Mouse (Mus musculus) kidney, adult 2 months (tissue): Measurements from ENCODE around the gene Zbtb11. TPM values are rescaled to one million over a fixed set of nuclear protein-coding genes. Genes with fewer than 3 reads are reported as not detected.
"Not testable (repeated sequence)": the region's sequence is repeated elsewhere in the genome, so short reads cannot be mapped to it uniquely, and the experiment has no call there.

Experiments used
- DNase-seq: peaks from one replicate; pipeline ENCODE4 v3.0.0; 2021
- H3K27ac ChIP-seq: fragments of 200-500 bp; 2 replicates; pipeline ENCODE4 v1.5.1; 2012; ENCODE audit warnings: low read depth, low read length, control low read depth, inconsistent platforms; ENCODE audit not compliant: insufficient read depth
- H3K27me3 ChIP-seq: fragments of 200-500 bp; replicated peaks from 2 replicates; pipeline ENCODE4 v1.6.1; 2012; ENCODE audit warnings: mild to moderate bottlenecking, moderate library complexity, low read length, inconsistent platforms; ENCODE audit not compliant: control insufficient read depth, insufficient read depth
- H3K36me3 ChIP-seq: fragments of 200-500 bp; 2 replicates; pipeline ENCODE4 v1.6.1; 2012; ENCODE audit warnings: mild to moderate bottlenecking, moderate library complexity, low read length, inconsistent platforms; ENCODE audit not compliant: control insufficient read depth, insufficient read depth
- H3K4me1 ChIP-seq: fragments of 200-500 bp; 2 replicates; pipeline ENCODE4 v1.6.1; 2011; ENCODE audit warnings: low read length; ENCODE audit not compliant: control insufficient read depth, insufficient read depth
- H3K4me3 ChIP-seq: fragments of 200-500 bp; 2 replicates; pipeline ENCODE4 v1.5.1; 2011; ENCODE audit warnings: mild to moderate bottlenecking, low read depth, low read length, control low read depth; ENCODE audit not compliant: insufficient read depth
- CTCF ChIP-seq: fragments of 200-500 bp; conservative IDR thresholded peaks from 2 replicates; pipeline ENCODE4 v1.5.1; 2011; ENCODE audit warnings: low read depth, mild to moderate bottlenecking, control low read depth, low read length, moderate library complexity, mixed read lengths; ENCODE audit not compliant: insufficient read depth, insufficient read length
- POLR2A ChIP-seq: fragments of 200-500 bp; IDR thresholded peaks from one replicate; pipeline ENCODE4 v1.6.1; 2011; ENCODE audit warnings: low read depth, low read length, control low read depth
- WGBS: fragments of 180-500 bp; shearing (Covaris S2); methylation state at CpG from one replicate; pipeline ENCODE4 v1.1.7; 2018; 5-methylcytosine and 5-hydroxymethylcytosine counted together
- polyA plus RNA-seq: library from polyadenylated mRNA; depleted of rRNA; stranded (reverse); fragments of >200 nt; gene quantifications from 2 replicates; pipeline ENCODE4 v1.2.3, GENCODE M21; 2012

Gene Zbtb11
- polyA plus RNA-seq, 1 experiment, result 3.2 TPM

DNA sequence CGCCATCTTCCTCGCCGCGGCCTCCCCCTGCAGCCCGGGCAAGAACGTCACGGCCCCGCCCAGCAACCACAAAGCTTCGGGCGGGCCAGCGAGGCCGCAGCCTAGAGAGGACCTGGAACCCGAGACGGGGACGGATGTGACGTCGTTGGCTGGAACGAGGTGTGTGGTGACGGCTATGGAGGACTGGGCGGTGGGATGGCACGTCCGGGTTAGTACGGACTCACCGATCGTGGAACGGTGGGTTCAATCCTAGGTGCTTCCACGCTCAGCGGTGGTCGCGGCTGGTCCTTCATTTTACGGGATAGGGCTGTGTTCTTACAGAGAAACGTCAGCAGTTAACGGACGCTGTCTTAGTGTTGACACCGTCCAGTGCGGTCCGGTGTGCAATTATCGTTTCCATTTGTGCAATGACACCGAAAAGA, 56.0 kb downstream of the Zbtb11 start, which contains the start of gene Pcnp:
Pcnp (minus strand) TSS at position 79 of the 422 bp plus-strand sequence.
- Histone ChIP-seq H3K27me3 (no peaks in the 10 kb centered on the region), H3K36me3 (peaks cover 3% of the 10 kb centered on the region), H3K27ac (peak within 1 kb of the TSS; percentile 95), H3K4me3 (peak within 1 kb of the TSS; percentile 97), H3K4me1 (no peaks in the 10 kb centered on the region; the same call in 1 of the 2 replicates)
- TF ChIP-seq POLR2A, result peak; percentile 95
- no peak for TF ChIP-seq CTCF
- WGBS, result under 1% methylated on average over 39 of the region's 39 CpGs
- DNase-seq, result peak; percentile 98

DNA sequence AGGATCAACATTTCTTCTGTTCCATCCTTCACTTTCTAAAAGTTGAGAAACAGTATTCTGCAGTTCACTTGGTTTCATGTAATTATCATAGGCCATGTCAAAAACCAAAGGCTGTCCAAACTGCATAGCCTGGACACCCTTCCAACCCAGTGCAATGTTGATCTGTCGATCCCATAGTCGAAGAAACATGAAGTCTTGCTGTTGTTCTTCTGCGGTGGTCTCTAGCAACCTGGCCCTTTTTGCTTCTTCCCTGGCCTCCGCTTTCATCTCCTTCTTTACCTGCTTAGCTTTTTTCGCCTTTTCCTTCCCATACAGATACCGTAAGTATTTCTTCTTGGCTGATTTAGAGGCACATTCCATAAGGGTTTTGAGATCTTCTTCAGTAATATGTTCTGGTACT, 60.9 kb downstream of the Zbtb11 start:
- TF ChIP-seq POLR2A (no peak), CTCF (no peak)
- Histone ChIP-seq H3K4me3 (no peak overlapping the region), H3K36me3 (peaks cover 3% of the 10 kb centered on the region), H3K4me1 (peaks cover 4% of the 10 kb centered on the region), H3K27me3 (no peaks in the 10 kb centered on the region), H3K27ac (no peak overlapping the region)
- 96% methylated on average over 6 of the region's 6 CpGs for WGBS
- DNase-seq, result no peak

GRCm38 (mm10) chr16:56036501-56036900, 62.8 kb downstream of the Zbtb11 start:
- Histone ChIP-seq H3K4me3 (0 out of 2 replicates have a peak overlapping the region, but pooled peaks have one; percentile 22), H3K27me3 (no peaks in the 10 kb centered on the region), H3K27ac (no peak overlapping the region), H3K4me1 (peaks cover 4% of the 10 kb centered on the region), H3K36me3 (peaks cover 3% of the 10 kb centered on the region)
- WGBS, result 30% methylated on average over 6 of the region's 6 CpGs
- TF ChIP-seq POLR2A (no peak), CTCF (no peak)
- no peak for DNase-seq

DNA sequence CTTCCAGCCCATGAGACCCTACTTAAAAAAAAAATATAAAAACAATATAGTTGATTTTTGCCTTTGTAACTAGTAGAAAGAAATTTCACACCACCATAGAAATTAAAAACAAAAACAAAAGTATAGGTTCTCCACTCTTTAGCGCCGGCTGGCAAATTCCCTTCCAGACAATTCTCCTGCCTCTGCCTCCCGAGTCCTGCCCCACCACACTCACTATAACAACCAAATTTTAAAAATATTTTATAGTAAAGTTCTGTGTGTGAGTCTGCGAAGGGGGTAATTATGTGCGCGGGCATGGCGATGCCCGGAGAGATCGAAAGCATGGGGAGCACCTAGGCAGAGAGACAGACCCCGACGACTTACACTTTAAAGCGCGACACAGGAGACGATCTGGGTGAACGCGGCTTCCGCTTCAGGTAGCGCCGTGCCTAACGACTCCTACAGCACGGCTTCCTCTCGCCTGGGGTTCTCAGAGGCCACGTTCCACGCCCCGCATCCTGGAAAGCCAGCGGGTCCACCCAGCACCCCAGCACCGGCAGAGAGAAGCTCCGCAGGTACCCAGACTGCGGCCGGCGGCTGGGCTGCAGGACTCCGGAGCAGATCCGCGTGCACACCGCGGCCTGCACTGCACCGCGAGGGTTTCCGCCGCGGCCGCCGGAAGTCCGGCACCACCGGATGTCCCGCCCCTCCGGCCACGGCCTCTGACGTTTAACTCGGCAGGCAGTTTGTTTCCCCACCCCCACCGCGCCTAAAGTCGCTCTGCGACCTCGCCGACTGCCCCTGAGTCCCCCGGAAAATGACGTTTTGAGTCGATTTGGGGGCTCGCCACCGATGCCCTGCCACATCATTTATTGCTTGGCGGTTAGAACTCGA, 63.7 kb downstream of the Zbtb11 start, which contains the start of gene Trmt10c:
Trmt10c (minus strand) TSS at position 682 of the 873 bp plus-strand sequence.
- Histone ChIP-seq H3K36me3 (peaks cover 3% of the 10 kb centered on the region), H3K4me3 (peak within 1 kb of the TSS; percentile 93), H3K27ac (peak within 1 kb of the TSS; percentile 75), H3K27me3 (no peaks in the 10 kb centered on the region), H3K4me1 (peaks cover 4% of the 10 kb centered on the region)
- DNase-seq, result peak; percentile 95
- WGBS, result under 1% methylated on average over 63 of the region's 63 CpGs
- TF ChIP-seq CTCF, result no peak
- TF ChIP-seq POLR2A, result peak; percentile 25

DNA sequence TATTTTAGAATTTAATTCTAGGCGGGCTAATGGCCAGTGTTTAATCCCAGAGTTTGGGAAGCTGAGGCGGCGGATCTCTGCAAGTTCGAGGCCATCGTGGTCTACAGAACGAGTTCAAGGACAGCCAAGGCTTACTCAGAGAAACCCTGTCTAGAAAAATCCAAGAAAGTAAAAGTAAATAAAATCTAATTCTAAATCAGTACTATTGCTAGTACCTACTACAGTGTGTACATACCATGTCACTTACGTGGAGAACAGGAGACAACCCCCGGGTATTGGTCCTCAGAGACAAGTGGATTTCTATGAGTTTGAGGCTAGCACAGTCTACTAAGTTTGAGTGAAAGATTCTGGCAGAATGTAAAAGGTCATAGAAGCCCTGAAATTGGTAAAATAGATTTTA, 64.4 kb downstream of the Zbtb11 start:
- H3K27ac ChIP-seq, result peak overlapping the region; percentile 65
- peaks cover 4% of the 10 kb centered on the region for H3K4me1 ChIP-seq
- TF ChIP-seq POLR2A (no peak), CTCF (no peak)
- no peaks in the 10 kb centered on the region for H3K27me3 ChIP-seq
- H3K36me3 ChIP-seq, result peaks cover 3% of the 10 kb centered on the region
- peak overlapping the region; percentile 93 for H3K4me3 ChIP-seq
- WGBS, result 29% methylated on average over 8 of the region's 8 CpGs
- no peak for DNase-seq

GRCm38 (mm10) chr16:56048038-56048437, 74.4 kb downstream of the Zbtb11 start, which contains the start of gene Senp7:
Senp7 (plus strand) TSS chr16:56048338.
- not testable (repeated sequence) for H3K4me3 ChIP-seq, H3K27ac ChIP-seq, H3K27me3 ChIP-seq, H3K36me3 ChIP-seq, H3K4me1 ChIP-seq, DNase-seq
- no CpG with 5 or more reads among the region's 4 CpGs for WGBS

- no peaks in the 10 kb centered on the region for H3K4me1 ChIP-seq
- DNase-seq, result no peak
- H3K27me3 ChIP-seq, result no peaks in the 10 kb centered on the region
- TF ChIP-seq CTCF (no peak), POLR2A (no peak)
- no peaks in the 10 kb centered on the region for H3K36me3 ChIP-seq
- no peak overlapping the region for H3K27ac ChIP-seq
- WGBS, result 81% methylated on average over 3 of the region's 3 CpGs
- H3K4me3 ChIP-seq, result no peak overlapping the region
These were observed 82.2 kb downstream of the Zbtb11 start for GRCm38 (mm10) chr16:56055911-56056310.
